Mouse (Mus musculus) thymus, adult 2 months (tissue): ENCODE data around the gene Sgcb.

Experiments
- CTCF ChIP-seq: fragments of 200-500 bp; IDR thresholded peaks from 2 replicates; pipeline ENCODE4 v1.5.1; 2012; ENCODE audit warnings: mild to moderate bottlenecking, control low read depth, low read length, moderate library complexity, borderline replicate concordance; ENCODE audit not compliant: control insufficient read depth, poor library complexity, insufficient read depth; ENCODE audit errors: extremely low read depth
- POLR2A ChIP-seq: fragments of 200-500 bp; IDR thresholded peaks from 2 replicates; pipeline ENCODE4 v1.6.1; 2012; ENCODE audit warnings: mild to moderate bottlenecking, low read length, control low read depth, moderate library complexity; ENCODE audit not compliant: control insufficient read depth, poor library complexity, insufficient read depth; ENCODE audit errors: extremely low read depth

GRCm38 (mm10) chr5:73585212-73586115 is 62.1 kb downstream of the Sgcb start:
- TF ChIP-seq POLR2A (no peak), CTCF (no peak)
